Mouse (Mus musculus) bone marrow macrophage, adult 2 months (primary cell): ENCODE measurements around the gene Ankrd13d.

Experiments used
- CTCF ChIP-seq: IDR thresholded peaks from 2 replicates; pipeline ENCODE4 v1.5.1; 2012; ENCODE audit warnings: low read depth, mild to moderate bottlenecking, low read length, moderate library complexity
- POLR2A ChIP-seq: IDR thresholded peaks from 2 replicates; pipeline ENCODE4 v1.6.1; 2012; ENCODE audit warnings: mild to moderate bottlenecking, low read depth, low read length, borderline replicate concordance

DNA sequence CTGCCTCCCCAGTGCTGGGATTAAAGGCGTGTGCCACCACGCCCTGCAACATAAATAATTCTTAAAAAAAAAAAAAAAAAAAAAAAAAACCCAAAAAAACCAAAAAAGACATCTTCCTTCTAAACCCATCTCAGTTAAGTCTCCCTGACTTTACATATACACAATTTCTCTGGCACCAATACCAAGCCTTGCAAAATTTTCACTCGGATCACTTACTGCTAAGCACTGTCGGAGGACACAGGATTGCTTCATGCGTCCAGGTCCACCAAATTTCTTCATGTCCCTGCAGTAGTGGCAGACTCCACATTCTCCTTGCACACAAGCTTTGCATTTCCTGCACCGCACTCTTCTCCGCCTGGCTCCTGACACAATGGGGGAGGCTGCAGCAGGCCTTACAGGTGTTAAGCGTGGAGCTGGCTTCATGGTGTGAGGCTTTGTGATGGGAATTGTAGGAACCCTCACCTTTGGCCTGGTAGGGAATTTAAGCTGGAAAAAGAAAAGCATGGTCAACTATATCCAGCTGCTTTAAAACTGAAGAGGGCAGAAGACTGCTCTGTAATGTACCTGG lies 45.9 kb upstream of the Ankrd13d start:
- TF ChIP-seq CTCF (no peak), POLR2A (no peak)
